Mouse (Mus musculus) neural tube, embryonic 13.5 days (tissue): ENCODE results near the gene Ptprn2. TPM values are rescaled to one million over a fixed set of nuclear protein-coding genes. Genes with fewer than 3 reads are reported as not detected.

Experiments
- ATAC-seq: fragments of 200-750 bp; cut with Nextera tagmentation; 2 replicates; pipeline ENCODE4 v1.8.0; 2017; ENCODE audit warnings: low read depth, mild to moderate bottlenecking, moderate TSS enrichment, moderate library complexity
- H3K27ac ChIP-seq: fragments of 300-500 bp; sonication (generic); replicated peaks from 2 replicates; pipeline ENCODE4 v1.5.1; 2015; ENCODE audit warnings: moderate library complexity, mild to moderate bottlenecking, inconsistent platforms
- H3K27me3 ChIP-seq: fragments of 300-500 bp; sonication (generic); 2 replicates; pipeline ENCODE4 v1.6.1; 2015; ENCODE audit warnings: mild to moderate bottlenecking, inconsistent platforms
- H3K36me3 ChIP-seq: fragments of 300-500 bp; sonication (generic); 2 replicates; pipeline ENCODE4 v1.6.1; 2015; ENCODE audit warnings: mild to moderate bottlenecking, inconsistent platforms
- H3K4me1 ChIP-seq: fragments of 300-500 bp; sonication (generic); replicated peaks from 2 replicates; pipeline ENCODE4 v1.6.1; 2015; ENCODE audit warnings: inconsistent platforms
- H3K4me2 ChIP-seq: fragments of 300-500 bp; sonication (generic); 2 replicates; pipeline ENCODE4 v1.6.1; 2015; ENCODE audit warnings: inconsistent platforms, mild to moderate bottlenecking, moderate library complexity
- H3K4me3 ChIP-seq: fragments of 300-500 bp; sonication (generic); 2 replicates; pipeline ENCODE4 v1.5.1; 2015; ENCODE audit warnings: mild to moderate bottlenecking, inconsistent platforms
- H3K9ac ChIP-seq: fragments of 300-500 bp; sonication (generic); 2 replicates; pipeline ENCODE4 v1.6.1; 2015; ENCODE audit warnings: moderate library complexity, mild to moderate bottlenecking, inconsistent platforms
- H3K9me3 ChIP-seq: fragments of 300-500 bp; sonication (generic); 2 replicates; pipeline ENCODE4 v1.6.1; 2016; ENCODE audit warnings: inconsistent platforms
- WGBS: fragments of 180-500 bp; shearing (Covaris S2); methylation state at CpG from one replicate; pipeline ENCODE4 v1.1.7; 2015; 5-methylcytosine and 5-hydroxymethylcytosine counted together
- polyA plus RNA-seq: library from polyadenylated mRNA; unstranded; fragments of >200 nt; fragmentation: Nextera tagmentation; extraction: Ambion mirVana; gene quantifications from 2 replicates; pipeline ENCODE4 v1.2.1, GENCODE M21; 2015

Ptprn2 gene
- polyA plus RNA-seq, 1 experiment from 2014 or later, result 10.6 TPM

DNA sequence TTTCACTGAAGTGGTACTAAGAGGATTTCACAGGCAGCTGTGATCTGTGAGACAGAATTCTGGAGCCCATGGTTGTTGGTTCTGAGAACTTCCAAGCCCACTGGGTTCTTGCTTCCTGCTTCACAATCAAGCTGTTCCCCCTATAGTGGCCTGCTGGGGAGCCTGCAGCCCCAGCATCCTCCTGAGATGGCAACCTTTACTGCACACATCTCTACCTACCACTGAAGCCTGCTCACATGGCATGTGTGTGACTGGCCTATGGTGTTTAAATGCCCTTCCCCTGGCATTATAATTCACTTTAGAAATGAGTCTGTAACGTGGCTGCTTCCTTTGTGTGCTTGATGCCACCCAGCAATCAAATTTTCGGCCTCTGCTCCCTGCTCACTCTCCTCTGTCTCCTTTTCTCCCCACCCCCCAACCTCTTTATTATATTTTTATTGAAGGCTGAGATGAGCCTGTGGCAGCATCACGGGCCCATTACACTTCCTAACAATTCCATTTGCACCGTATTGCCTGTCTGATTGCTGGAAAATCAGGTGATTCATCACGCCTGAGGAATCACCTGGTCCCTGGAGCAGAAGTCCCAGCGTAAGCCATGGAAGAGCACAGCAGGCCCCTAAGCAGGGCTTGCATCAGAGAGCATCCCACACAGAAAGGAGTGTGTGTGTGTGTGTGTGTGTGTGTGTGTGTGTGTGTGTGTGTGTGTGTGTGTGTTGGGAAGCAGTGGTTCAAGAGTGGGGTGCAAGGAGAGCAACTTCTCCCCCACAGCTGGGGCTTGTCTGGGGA, 402.2 kb downstream of the Ptprn2 start:
- Histone ChIP-seq H3K9me3 (no peaks in the 10 kb centered on the region), H3K4me2 (no peak overlapping the region)

DNA sequence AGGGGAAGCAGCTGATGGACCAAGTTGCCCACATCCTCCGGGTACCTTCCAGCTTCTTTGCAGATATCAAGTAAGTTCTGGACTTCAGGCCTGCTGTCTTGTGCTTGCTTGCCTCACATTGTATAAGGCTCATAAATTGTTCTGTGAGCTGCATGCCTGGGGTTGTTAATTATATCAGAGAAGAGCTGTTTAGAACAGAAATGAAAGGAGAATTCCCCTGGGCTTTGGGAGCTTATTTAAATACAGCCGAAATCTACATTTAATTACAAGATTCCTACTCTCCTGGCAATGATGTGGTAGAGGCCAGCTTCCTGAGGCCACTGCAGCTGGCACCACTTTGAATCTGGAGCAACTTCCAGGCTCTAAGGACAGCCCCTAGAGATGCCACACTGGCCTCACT, 403.3 kb downstream of the Ptprn2 start:
- ATAC-seq, result no peak
- no peaks in the 10 kb centered on the region for H3K9me3 ChIP-seq
- WGBS, result 56% methylated on average over 2 of the region's 2 CpGs

More for the DNA sequence above, 402.2 kb downstream of the Ptprn2 start:
- ATAC-seq, result peak; percentile 69
- Histone ChIP-seq H3K9ac (no peak overlapping the region; the same call in 1 of the 2 replicates), H3K27ac (peak overlapping the region; percentile 88), H3K4me1 (peaks cover 41% of the 10 kb centered on the region), H3K27me3 (no peaks in the 10 kb centered on the region), H3K4me3 (no peak overlapping the region), H3K36me3 (no peaks in the 10 kb centered on the region)
- WGBS, result 35% methylated on average over 6 of the region's 6 CpGs

DNA sequence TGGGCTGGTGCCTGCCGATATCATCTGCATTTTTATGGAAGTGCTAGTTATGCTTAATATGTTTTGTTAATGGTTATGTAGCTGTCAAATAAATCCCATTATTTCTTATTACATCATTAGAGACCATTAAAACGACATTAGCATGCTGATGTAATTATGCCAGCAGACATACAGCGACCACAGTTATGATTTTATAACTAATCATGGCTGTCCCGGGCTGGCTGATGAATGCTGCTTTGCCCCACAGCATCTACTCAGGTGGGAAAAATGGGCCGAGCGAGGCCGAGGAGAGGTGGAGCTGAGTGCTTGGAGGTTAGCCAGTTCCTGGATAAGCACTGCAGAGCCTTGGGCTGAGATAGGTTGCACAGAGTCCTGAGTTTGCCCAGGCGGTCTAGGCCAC, 407.1 kb downstream of the Ptprn2 start:
- WGBS, result 46% methylated on average over 8 of the region's 8 CpGs
- H3K27me3 ChIP-seq, result no peaks in the 10 kb centered on the region
- peaks cover 35% of the 10 kb centered on the region for H3K4me1 ChIP-seq
- H3K9me3 ChIP-seq, result peaks cover 2% of the 10 kb centered on the region; the same call in 1 of the 2 replicates
- H3K27ac ChIP-seq, result peak overlapping the region; percentile 78; the same call in 1 of the 2 replicates
- peak; percentile 81 for ATAC-seq
- H3K36me3 ChIP-seq, result no peaks in the 10 kb centered on the region
- no peak overlapping the region for H3K4me3 ChIP-seq
- H3K4me2 ChIP-seq, result no peak overlapping the region
- H3K9ac ChIP-seq, result no peak overlapping the region

More for the DNA sequence above, 403.3 kb downstream of the Ptprn2 start:
- no peaks in the 10 kb centered on the region for H3K27me3 ChIP-seq
- H3K4me3 ChIP-seq, result no peak overlapping the region
- H3K27ac ChIP-seq, result peak overlapping the region; percentile 88
- no peak overlapping the region for H3K9ac ChIP-seq
- H3K4me1 ChIP-seq, result peaks cover 47% of the 10 kb centered on the region
- H3K4me2 ChIP-seq, result no peak overlapping the region
- H3K36me3 ChIP-seq, result no peaks in the 10 kb centered on the region

DNA sequence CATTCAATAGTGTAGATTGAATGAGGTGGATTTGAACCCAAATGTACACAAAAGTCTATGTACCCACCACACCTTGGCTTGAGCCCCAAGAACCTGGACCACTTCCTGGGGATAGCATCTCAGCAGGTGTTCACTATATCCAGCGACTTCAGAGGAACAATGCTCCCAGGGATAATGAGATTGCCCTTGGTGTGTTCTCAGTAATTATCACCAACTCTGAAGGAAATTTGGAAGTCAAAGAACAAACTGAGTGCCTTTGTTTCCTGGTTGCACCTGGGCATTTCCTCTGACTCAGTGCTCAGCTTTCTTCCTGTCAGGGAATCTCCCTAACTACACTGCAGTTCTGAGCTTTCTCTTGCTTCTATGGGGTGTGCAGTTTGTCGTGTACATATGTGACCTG, 411.1 kb downstream of the Ptprn2 start:
- Histone ChIP-seq H3K36me3 (no peaks in the 10 kb centered on the region), H3K27ac (no peak overlapping the region), H3K4me2 (no peak overlapping the region), H3K4me1 (peaks cover 17% of the 10 kb centered on the region), H3K9ac (no peak overlapping the region), H3K27me3 (no peaks in the 10 kb centered on the region), H3K4me3 (no peak overlapping the region), H3K9me3 (peaks cover 2% of the 10 kb centered on the region; the same call in 1 of the 2 replicates)
- no peak for ATAC-seq
- WGBS, result 52% methylated on average over 2 of the region's 2 CpGs

DNA sequence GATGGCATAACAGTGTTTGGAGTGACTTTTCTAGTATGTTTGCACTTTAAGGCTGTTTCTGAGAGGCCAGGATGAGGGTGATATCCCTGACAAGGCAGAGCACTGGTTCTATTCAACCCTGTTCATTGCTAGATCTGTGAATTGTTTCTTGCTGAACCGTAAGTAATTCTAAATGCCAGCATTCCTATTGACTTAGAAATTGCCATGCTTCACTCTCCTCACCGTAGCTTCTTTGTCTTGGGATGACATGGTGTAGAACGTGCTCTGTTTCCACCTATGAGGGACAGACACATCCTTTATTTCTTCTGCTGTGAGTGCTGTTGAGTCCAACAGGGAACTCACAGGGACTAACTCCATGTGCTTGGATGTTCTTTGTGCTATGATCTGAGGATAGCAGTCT, 416.3 kb downstream of the Ptprn2 start:
- ATAC-seq, result no peak
- 30% methylated on average over 3 of the region's 3 CpGs for WGBS

DNA sequence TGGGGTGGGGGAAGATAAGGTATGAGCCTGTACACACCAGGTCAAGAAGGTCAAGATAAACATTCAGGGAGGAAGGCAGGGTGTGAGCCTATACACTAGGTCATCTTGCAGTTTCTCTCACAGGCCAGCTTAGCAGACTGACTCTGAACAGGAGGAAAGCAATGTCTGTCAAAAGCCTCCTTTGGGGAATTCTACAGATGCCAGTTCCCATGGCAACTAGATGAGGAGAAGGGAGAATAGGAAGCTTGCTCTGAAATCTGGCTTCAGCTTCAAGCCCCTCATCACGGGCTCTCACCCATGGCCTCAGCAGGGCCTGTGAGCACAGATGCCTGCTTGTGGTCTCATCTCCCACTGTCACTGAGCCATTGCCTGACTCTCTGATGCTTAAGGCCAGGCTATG, 421.9 kb downstream of the Ptprn2 start:
- Histone ChIP-seq H3K9me3 (no peaks in the 10 kb centered on the region), H3K4me2 (no peak overlapping the region), H3K27me3 (no peaks in the 10 kb centered on the region), H3K36me3 (no peaks in the 10 kb centered on the region), H3K9ac (no peak overlapping the region), H3K27ac (peak overlapping the region; percentile 49), H3K4me3 (no peak overlapping the region), H3K4me1 (peaks cover 25% of the 10 kb centered on the region)
- WGBS, result 11% methylated on average over 1 of the region's 1 CpGs
- peak; percentile 40; the same call in 1 of the 2 replicates for ATAC-seq

More for the DNA sequence above, 416.3 kb downstream of the Ptprn2 start:
- peaks cover 2% of the 10 kb centered on the region; the same call in 1 of the 2 replicates for H3K9me3 ChIP-seq
- H3K27ac ChIP-seq, result no peak overlapping the region
- H3K4me2 ChIP-seq, result no peak overlapping the region
- H3K9ac ChIP-seq, result no peak overlapping the region
- H3K36me3 ChIP-seq, result no peaks in the 10 kb centered on the region
- 0 out of 2 replicates have a peak, but pooled peaks cover 6% of the 10 kb centered on the region for H3K4me1 ChIP-seq
- no peak overlapping the region for H3K4me3 ChIP-seq
- H3K27me3 ChIP-seq, result no peaks in the 10 kb centered on the region

DNA sequence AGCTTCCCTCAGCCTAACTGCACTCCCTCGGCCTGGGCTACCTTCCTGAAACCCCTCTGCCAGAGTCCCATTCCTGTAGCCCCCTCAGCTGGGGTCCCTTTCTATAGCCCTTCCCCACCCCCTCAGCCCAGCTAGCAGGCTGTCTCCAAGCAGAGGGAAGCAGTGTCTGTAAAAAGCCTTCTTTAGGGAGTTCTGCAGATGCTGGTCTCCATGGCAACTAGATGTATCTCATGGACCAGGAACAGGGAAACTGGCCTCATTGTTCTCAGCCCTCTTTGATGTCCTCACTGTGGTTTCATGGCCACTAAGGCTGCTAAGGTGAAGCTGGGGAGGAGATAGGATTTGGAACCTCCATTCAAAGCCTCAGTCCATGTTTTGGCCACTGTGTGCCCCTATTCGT, 423.1 kb downstream of the Ptprn2 start:
- Histone ChIP-seq H3K4me2 (no peak overlapping the region), H3K9ac (no peak overlapping the region), H3K4me3 (no peak overlapping the region), H3K27ac (peak overlapping the region; percentile 64), H3K27me3 (no peaks in the 10 kb centered on the region), H3K36me3 (no peaks in the 10 kb centered on the region), H3K9me3 (no peaks in the 10 kb centered on the region), H3K4me1 (peaks cover 25% of the 10 kb centered on the region)
- peak; percentile 79 for ATAC-seq
- WGBS, result 26% methylated on average over 2 of the region's 2 CpGs

DNA sequence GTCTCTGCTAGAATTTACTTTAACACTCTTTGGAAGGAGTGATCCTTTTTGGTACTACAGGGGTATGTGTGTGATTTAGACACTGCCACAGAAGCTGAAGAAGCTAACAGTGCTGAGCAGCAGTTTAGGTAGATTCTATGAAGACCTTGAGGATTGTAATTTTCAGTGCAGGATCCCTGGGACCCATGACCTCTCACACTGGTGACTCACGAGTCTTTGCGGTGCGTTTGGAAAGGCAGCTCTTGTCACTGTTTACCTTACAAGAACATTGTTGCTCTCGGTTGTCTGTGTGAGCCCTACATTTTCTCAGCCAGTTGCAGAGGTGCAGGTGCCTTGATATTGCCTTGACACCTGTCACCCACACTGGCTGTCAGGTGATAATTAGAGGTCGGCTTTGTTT, 431.3 kb downstream of the Ptprn2 start:
- no peak for ATAC-seq
- H3K9ac ChIP-seq, result no peak overlapping the region
- peaks cover 30% of the 10 kb centered on the region for H3K4me1 ChIP-seq
- H3K27ac ChIP-seq, result no peak overlapping the region
- H3K4me3 ChIP-seq, result no peak overlapping the region
- peaks cover 7% of the 10 kb centered on the region for H3K27me3 ChIP-seq
- no peaks in the 10 kb centered on the region for H3K36me3 ChIP-seq
- no peaks in the 10 kb centered on the region for H3K9me3 ChIP-seq
- WGBS, result 79% methylated on average over 5 of the region's 5 CpGs
- H3K4me2 ChIP-seq, result no peak overlapping the region

DNA sequence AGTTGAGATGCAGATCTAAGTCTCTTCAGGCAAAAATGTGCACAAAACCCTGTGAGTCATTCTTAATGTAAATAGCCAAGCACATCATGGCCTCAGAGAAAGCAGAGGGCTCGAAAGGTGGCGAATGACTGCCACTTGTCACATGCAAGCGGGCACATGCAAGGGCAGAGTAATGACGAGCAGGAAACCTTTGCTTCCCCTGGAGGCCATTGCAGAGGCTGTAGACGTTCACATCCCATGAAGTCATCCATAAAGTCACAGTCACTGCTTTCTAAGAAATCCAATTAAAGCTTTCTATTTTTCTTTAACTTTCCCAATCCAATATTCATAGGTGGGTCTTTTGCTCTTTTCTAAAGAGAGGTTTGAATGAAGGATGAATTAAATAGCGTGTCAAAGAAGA, 433.7 kb downstream of the Ptprn2 start:
- H3K4me1 ChIP-seq, result peaks cover 30% of the 10 kb centered on the region
- no peaks in the 10 kb centered on the region for H3K36me3 ChIP-seq
- no peaks in the 10 kb centered on the region for H3K9me3 ChIP-seq
- no peak; the same call in 1 of the 2 replicates for ATAC-seq
- no peak overlapping the region for H3K4me3 ChIP-seq
- H3K27ac ChIP-seq, result peak overlapping the region; percentile 84
- 53% methylated on average over 6 of the region's 6 CpGs for WGBS
- no peak overlapping the region for H3K4me2 ChIP-seq
- no peak overlapping the region for H3K9ac ChIP-seq
- H3K27me3 ChIP-seq, result peaks cover 7% of the 10 kb centered on the region

DNA sequence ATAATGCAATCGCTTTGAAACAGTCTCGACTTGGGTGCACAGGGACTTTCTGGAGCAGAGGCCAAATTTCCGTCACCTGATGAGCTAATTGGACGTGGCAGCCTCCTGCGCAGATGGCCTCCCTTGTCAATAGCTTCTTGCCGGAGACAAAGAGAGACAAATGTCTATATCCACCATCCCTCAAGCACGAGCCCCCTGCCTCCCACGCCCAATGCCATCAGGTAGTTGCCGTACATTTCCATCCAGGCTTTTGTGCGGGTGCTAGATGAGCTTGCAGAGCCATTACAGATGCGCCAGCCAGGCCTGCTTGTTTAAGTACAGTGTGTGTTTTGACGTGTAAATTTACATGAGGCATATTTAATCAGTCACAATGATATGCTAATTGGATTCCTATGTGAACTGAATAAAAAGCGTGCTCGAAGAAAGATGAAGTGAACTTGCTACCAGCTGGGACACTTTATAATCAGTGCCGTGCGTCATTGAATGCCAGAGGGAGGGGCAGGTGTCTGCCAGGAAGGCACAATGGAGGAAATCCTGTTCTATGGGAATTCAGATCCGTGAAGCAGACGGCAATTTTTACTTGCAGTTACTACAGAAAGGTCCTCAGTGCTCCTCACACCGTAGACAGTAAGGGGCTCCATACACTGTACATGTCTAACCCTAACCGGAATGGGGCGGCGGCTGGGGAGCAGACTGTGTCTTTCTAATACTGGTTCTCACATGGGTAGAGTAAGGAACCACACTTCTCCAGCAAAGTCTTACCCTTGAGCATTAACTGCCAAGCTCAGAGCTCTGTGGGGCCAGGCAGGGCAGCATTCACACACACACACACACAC, 434.4 kb downstream of the Ptprn2 start:
- WGBS, result 29% methylated on average over 22 of the region's 22 CpGs
- Histone ChIP-seq H3K4me3 (no peak overlapping the region), H3K4me2 (peak overlapping the region; percentile 35; the same call in 1 of the 2 replicates), H3K9ac (no peak overlapping the region), H3K9me3 (no peaks in the 10 kb centered on the region), H3K27me3 (peaks cover 7% of the 10 kb centered on the region), H3K27ac (peak overlapping the region; percentile 84), H3K4me1 (peaks cover 30% of the 10 kb centered on the region), H3K36me3 (no peaks in the 10 kb centered on the region)
- peak; percentile 84 for ATAC-seq

DNA sequence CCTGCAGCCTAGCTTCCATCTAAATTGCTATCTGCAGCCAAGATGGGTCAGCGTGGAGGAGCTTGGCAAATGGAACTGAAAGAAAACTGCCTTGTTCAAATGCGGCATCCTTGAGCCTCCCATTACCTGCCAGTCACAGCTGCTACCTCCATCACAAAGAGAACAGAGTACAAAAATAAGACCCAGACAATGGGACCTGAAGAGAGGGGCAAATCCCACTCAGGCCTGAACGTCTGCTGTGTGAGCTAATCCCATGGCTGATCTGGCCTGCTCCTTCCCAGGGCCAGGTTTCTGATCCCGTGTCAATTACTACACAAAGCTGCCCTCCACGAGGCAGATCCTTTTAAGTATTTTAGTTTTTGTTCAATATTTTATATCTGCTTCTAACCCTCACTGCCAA, 441.6 kb downstream of the Ptprn2 start:
- 52% methylated on average over 5 of the region's 5 CpGs for WGBS

DNA sequence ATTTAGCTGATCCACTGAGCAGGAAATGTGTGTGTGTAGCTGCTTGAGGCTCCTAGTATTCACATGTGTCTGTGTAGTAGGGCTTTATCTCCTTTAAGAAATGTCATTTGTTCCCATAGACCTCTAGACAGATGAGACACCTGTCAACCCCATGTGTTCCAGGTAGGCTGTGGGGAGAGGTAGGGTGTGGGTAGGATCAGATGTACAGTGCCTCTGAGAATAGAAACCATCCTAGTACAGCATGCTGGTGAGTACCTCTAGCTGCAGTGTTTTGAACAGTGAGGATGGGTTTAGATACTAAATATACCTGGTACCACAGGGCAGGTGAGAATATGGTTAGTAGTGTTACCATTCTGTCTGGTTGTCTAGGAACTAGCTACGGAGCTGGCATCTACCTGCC, 442.0 kb downstream of the Ptprn2 start:
- Histone ChIP-seq H3K4me3 (no peak overlapping the region), H3K27ac (peak overlapping the region; percentile 54; the same call in 1 of the 2 replicates), H3K4me2 (no peak overlapping the region), H3K9me3 (no peaks in the 10 kb centered on the region), H3K4me1 (peaks cover 11% of the 10 kb centered on the region), H3K9ac (no peak overlapping the region), H3K27me3 (no peaks in the 10 kb centered on the region), H3K36me3 (no peaks in the 10 kb centered on the region)
- ATAC-seq, result no peak
- 97% methylated on average over 1 of the region's 1 CpGs for WGBS

More for the DNA sequence above, 441.6 kb downstream of the Ptprn2 start:
- no peaks in the 10 kb centered on the region for H3K36me3 ChIP-seq
- H3K9ac ChIP-seq, result no peak overlapping the region
- H3K4me1 ChIP-seq, result peaks cover 11% of the 10 kb centered on the region
- H3K4me3 ChIP-seq, result no peak overlapping the region
- no peak for ATAC-seq
- no peaks in the 10 kb centered on the region for H3K9me3 ChIP-seq
- H3K27me3 ChIP-seq, result no peaks in the 10 kb centered on the region
- no peak overlapping the region for H3K4me2 ChIP-seq
- peak overlapping the region; percentile 54 for H3K27ac ChIP-seq
